Mouse (Mus musculus) lung, adult 2 months (tissue): Measurements from ENCODE around the gene Ccdc150.

Experiments used
- CTCF ChIP-seq: fragments of 200-500 bp; IDR thresholded peaks from 2 replicates; pipeline ENCODE4 v1.5.1; 2011; ENCODE audit warnings: mild to moderate bottlenecking, low read length, control low read depth; ENCODE audit not compliant: insufficient read depth
- POLR2A ChIP-seq: fragments of 200-500 bp; IDR thresholded peaks from 2 replicates; pipeline ENCODE4 v1.6.1; 2011; ENCODE audit warnings: low read depth, mild to moderate bottlenecking, control low read depth, low read length, borderline replicate concordance; ENCODE audit errors: extremely low read depth

DNA sequence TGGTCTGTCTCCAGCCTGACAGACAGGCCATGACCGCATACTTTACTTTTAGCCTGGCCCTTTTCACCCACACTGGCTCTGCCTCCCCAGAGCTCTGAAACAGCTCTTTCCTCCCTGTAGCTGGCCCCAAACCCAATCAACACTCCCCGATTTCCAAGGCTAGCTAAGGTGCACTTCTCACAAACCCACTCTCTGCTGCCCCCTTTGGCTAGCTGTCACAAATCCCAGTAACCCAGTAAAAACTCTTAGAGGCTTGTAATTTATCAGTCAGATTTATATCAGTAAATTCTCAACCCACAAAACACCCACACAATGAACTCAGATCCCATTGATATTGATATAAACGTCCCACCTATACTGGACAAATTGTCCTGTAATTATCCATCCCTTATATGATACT, 25.1 kb downstream of the Ccdc150 start:
- TF ChIP-seq CTCF, result no peak
- TF ChIP-seq POLR2A, result no peak
